Mouse (Mus musculus) liver, embryonic 14.5 days (tissue): ENCODE measurements around the gene Acoxl.
"Not testable (repeated sequence)": the region's sequence is repeated elsewhere in the genome, so short reads cannot be mapped to it uniquely, and the experiment has no call there.

Source experiments
- CTCF ChIP-seq: IDR thresholded peaks from 2 replicates; pipeline ENCODE4 v1.5.1; 2016; ENCODE audit warnings: antibody characterized with exemption, low read depth, control low read depth
- EP300 ChIP-seq: IDR thresholded peaks from 2 replicates; pipeline ENCODE4 v1.6.1; 2016; ENCODE audit warnings: antibody characterized with exemption, low read depth

DNA sequence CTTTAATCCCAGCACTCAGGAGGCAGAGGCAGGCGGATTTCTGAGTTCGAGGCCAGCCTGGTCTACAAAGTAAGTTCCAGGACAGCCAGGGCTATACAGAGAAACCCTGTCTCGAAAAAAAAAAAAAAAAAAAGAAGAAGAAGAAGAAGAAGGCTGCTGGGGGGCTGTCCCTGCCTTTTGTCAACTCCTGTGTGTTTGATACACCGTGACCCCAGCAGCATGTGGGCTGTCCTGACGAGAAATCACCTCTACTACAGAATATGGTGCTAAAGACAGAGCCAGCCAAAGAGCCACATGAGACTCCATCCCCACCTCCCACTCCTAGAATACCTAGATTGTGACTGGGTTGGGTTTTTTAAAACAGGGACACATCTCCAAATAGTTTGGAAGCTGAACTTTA, 259.4 kb downstream of the Acoxl start:
- not testable (repeated sequence) for TF ChIP-seq CTCF, EP300
